Mouse (Mus musculus) cerebellum, adult 2 months (tissue): ENCODE measurements around the gene Il16.

ENCODE experiments used
- CTCF ChIP-seq: fragments of 200-500 bp; IDR thresholded peaks from 2 replicates; pipeline ENCODE4 v1.5.1; 2011; ENCODE audit warnings: low read depth, mild to moderate bottlenecking, control low read depth, low read length, moderate library complexity, borderline replicate concordance; ENCODE audit not compliant: insufficient read depth
- POLR2A ChIP-seq: fragments of 200-500 bp; IDR thresholded peaks from 2 replicates; pipeline ENCODE4 v1.6.1; 2011; ENCODE audit warnings: low read length, control low read depth, borderline replicate concordance; ENCODE audit not compliant: insufficient read depth

GRCm38 (mm10) chr7:83724541-83724940 is 21.0 kb downstream of the Il16 start:
- no peak for TF ChIP-seq CTCF
- no peak for TF ChIP-seq POLR2A
